Mouse (Mus musculus): ENCODE data around the gene Sema4d.

DNA sequence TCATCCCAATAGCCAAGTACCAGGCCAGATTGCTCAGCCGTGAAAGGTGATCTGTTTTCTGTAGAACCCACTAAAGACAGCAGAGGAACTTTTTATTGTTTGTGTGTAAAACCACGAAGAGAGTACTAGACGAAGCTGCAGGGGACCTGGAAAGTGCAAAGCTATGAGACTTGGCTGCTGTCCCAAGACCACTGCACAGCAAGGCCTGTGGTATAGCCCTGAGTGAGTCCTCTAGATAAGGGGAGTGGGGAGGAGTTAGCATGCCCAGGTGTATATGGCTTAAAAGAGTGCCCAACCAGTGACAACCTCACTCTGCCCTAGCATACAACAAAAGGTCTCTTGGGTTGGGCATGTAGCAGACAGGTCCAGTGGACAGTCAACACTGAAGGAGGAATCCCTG is 104.9 kb downstream of the Sema4d start:
- TF ChIP-seq CTCF (IDR thresholded peaks at IDR 0.05; ENCODE audit: low read depth) (no peak), EP300 (IDR thresholded peaks at IDR 0.05; ENCODE audit: low read depth) (no peak)

Data from liver, postnatal 0 days (tissue).